Mouse (Mus musculus) MN1 (cell line): ENCODE data around the gene Adprh.

Experiments
- DNase-seq: peaks from one replicate; pipeline ENCODE4 v3.0.0-alpha.2; 2016; ENCODE audit warnings: low spot score

The Adprh gene

DNA sequence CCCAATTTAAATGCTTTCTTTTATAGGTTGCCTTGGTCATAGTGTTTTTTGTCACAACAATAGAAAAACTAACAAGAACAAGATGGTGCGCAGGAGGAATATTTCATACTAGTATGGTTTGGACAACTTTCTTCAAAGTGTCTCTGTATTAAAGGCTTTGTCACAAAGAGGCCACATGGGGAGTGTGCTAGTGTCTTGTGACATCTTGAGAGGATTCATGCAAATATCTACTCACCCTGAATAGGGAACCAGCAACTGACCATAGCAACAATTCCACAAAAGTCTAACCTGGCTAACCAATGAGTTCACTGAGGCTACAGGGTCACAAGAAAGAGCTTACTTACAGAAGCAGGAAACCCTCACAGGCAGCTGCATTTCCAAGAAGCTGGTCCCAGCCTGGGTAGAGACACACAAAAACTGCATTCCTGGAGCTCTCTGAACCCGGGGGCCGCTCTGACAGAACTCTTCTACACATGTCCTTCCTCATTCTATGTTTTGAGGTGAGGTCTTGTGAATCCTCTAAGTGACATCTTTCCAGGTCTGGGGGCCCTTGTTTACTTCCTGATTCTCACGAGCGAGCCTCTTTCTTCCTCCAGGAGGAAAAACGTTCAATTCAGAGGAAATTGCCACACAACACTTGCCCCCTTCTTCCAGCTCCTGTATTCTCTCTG is 57.3 kb downstream of the Adprh start:
- DNase-seq: no peak

DNA sequence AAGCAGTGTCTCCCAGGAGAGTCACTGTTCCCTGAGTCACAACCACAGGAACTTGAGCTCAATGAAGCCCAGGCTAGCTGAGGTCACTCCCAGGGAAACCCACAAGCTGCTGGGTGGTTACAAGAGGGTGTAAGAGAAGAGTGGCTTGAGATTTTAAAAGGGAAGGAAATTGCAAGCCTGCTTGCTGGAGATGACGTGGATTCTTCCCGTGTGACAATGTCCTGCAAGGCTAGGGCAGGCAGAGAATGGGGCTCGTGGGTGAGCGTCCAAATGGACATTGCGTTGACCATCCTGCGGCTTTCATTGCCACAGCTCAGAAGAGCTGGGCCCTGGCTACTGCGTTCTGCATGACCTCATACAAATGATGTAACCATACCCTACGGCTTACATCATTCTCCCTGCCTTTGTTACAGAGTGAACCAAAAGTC is 58.3 kb downstream of the Adprh start:
- DNase-seq: peak; percentile 47
